Mouse (Mus musculus) midbrain, postnatal 0 days (tissue): Measurements from ENCODE around the gene Cdc42se2. TPM values are rescaled to one million over a fixed set of nuclear protein-coding genes. Genes with fewer than 3 reads are reported as not detected.

Source experiments
- ATAC-seq: fragments of 200-750 bp; cut with Nextera tagmentation; 2 replicates; pipeline ENCODE4 v1.8.0; 2017; ENCODE audit warnings: moderate number of reproducible peaks, mild to moderate bottlenecking, moderate TSS enrichment, moderate library complexity; ENCODE audit not compliant: low FRiP score
- DNase-seq: peaks from one replicate; pipeline ENCODE4 v3.0.0-alpha.2; 2015; ENCODE audit warnings: low spot score
- H3K27ac ChIP-seq: fragments of 300-500 bp; sonication (generic); 2 replicates; pipeline ENCODE4 v1.5.1; 2014; ENCODE audit warnings: low read depth, mild to moderate bottlenecking, low read length, mixed read lengths
- H3K27me3 ChIP-seq: fragments of 300-500 bp; sonication (generic); 2 replicates; pipeline ENCODE4 v1.6.1; 2014; ENCODE audit warnings: low read length, control low read depth, mixed read lengths; ENCODE audit not compliant: insufficient read depth
- H3K36me3 ChIP-seq: fragments of 300-500 bp; sonication (generic); 2 replicates; pipeline ENCODE4 v1.6.1; 2014; ENCODE audit warnings: low read length, control low read depth, mixed read lengths; ENCODE audit not compliant: insufficient read depth
- H3K4me1 ChIP-seq: fragments of 300-500 bp; sonication (generic); 2 replicates; pipeline ENCODE4 v1.6.1; 2014; ENCODE audit warnings: mild to moderate bottlenecking, control low read depth, antibody characterized with exemption, low read length, mixed read lengths; ENCODE audit not compliant: insufficient read depth
- H3K4me2 ChIP-seq: fragments of 300-500 bp; sonication (generic); 2 replicates; pipeline ENCODE4 v1.6.1; 2014; ENCODE audit warnings: low read depth, mild to moderate bottlenecking, low read length, mixed read lengths; ENCODE audit not compliant: poor library complexity, severe bottlenecking
- H3K4me3 ChIP-seq: fragments of 300-500 bp; sonication (generic); 2 replicates; pipeline ENCODE4 v1.5.1; 2014; ENCODE audit warnings: low read depth, mild to moderate bottlenecking, low read length, moderate library complexity
- H3K9ac ChIP-seq: fragments of 300-500 bp; sonication (generic); replicated peaks from 2 replicates; pipeline ENCODE4 v1.6.1; 2014; ENCODE audit warnings: mild to moderate bottlenecking, low read length, moderate library complexity, mixed read lengths; ENCODE audit not compliant: poor library complexity, severe bottlenecking
- H3K9me3 ChIP-seq: fragments of 300-500 bp; sonication (generic); 2 replicates; pipeline ENCODE4 v1.6.1; 2016; ENCODE audit warnings: low read length, control low read depth
- CTCF ChIP-seq: IDR thresholded peaks from 2 replicates; pipeline ENCODE4 v1.5.1; 2016; ENCODE audit warnings: antibody characterized with exemption, mild to moderate bottlenecking
- WGBS: fragments of 180-500 bp; shearing (Covaris S2); extraction: QIAGEN DNeasy Blood & Tissue Kit; methylation state at CpG from one replicate; pipeline ENCODE4 v1.1.7; 2014; 5-methylcytosine and 5-hydroxymethylcytosine counted together
- polyA plus RNA-seq: library from polyadenylated mRNA; unstranded; fragments of >200 nt; fragmentation: Nextera tagmentation; extraction: Ambion mirVana; gene quantifications from 2 replicates; pipeline ENCODE4 v1.2.1, GENCODE M21; 2015
- total RNA-seq: library from RNA; depleted of rRNA; stranded (reverse); fragments of >200 nt; gene quantifications from 2 replicates; pipeline ENCODE4 v1.2.3, GENCODE M21; 2014

Gene Cdc42se2
- total and polyA plus RNA-seq, 2 experiments from 2014 or later = 134 TPM

- Histone ChIP-seq H3K4me1 (peaks cover 8% of the 10 kb centered on the region; the same call in 1 of the 2 replicates), H3K9ac (peak overlapping the region; percentile 95), H3K4me2 (peak overlapping the region; percentile 66), H3K27ac (peak overlapping the region; percentile 99), H3K36me3 (no peaks in the 10 kb centered on the region), H3K9me3 (no peaks in the 10 kb centered on the region), H3K27me3 (no peaks in the 10 kb centered on the region), H3K4me3 (peak overlapping the region; percentile 91)
- WGBS = under 1% methylated on average over 45 of the region's 54 CpGs
- DNase-seq (peak; percentile 70), ATAC-seq (peak; percentile 79)
- TF ChIP-seq CTCF = peak; percentile 7; the same call in 1 of the 2 replicates
These were observed 502 bp downstream of the Cdc42se2 start for GRCm38 (mm10) chr11:54786858-54787487.

- Histone ChIP-seq H3K27ac (no peak overlapping the region), H3K9ac (no peak overlapping the region), H3K4me2 (peak overlapping the region; percentile 66; the same call in 1 of the 2 replicates), H3K9me3 (no peaks in the 10 kb centered on the region), H3K36me3 (no peaks in the 10 kb centered on the region), H3K4me1 (peaks cover 8% of the 10 kb centered on the region; the same call in 1 of the 2 replicates), H3K27me3 (no peaks in the 10 kb centered on the region), H3K4me3 (peak overlapping the region; percentile 91; the same call in 1 of the 2 replicates)
- TF ChIP-seq CTCF = peak; percentile 20; the same call in 1 of the 2 replicates
- ATAC-seq (no peak), DNase-seq (no peak)
- 87% methylated on average over 3 of the region's 3 CpGs for WGBS
These were observed 1.9 kb downstream of the Cdc42se2 start for GRCm38 (mm10) chr11:54785566-54785965.

- Histone ChIP-seq H3K4me2 (no peak overlapping the region), H3K27me3 (no peaks in the 10 kb centered on the region), H3K9ac (no peak overlapping the region), H3K9me3 (no peaks in the 10 kb centered on the region), H3K36me3 (no peaks in the 10 kb centered on the region), H3K27ac (no peak overlapping the region), H3K4me3 (no peak overlapping the region), H3K4me1 (peaks cover 8% of the 10 kb centered on the region; the same call in 1 of the 2 replicates)
- DNase-seq (no peak), ATAC-seq (no peak)
- 89% methylated on average over 3 of the region's 3 CpGs for WGBS
- no peak for TF ChIP-seq CTCF
These were observed 3.0 kb downstream of the Cdc42se2 start for GRCm38 (mm10) chr11:54784436-54784835.

- no peak for ATAC-seq
- no peaks in the 10 kb centered on the region for H3K36me3 ChIP-seq
- H3K27ac ChIP-seq = no peak overlapping the region
- no peaks in the 10 kb centered on the region for H3K27me3 ChIP-seq
- H3K4me1 ChIP-seq = peaks cover 8% of the 10 kb centered on the region; the same call in 1 of the 2 replicates
- H3K4me3 ChIP-seq = no peak overlapping the region
- no peaks in the 10 kb centered on the region for H3K9me3 ChIP-seq
- no peak overlapping the region for H3K4me2 ChIP-seq
- DNase-seq = no peak
- WGBS = 92% methylated on average over 6 of the region's 6 CpGs
- no peak overlapping the region for H3K9ac ChIP-seq
- TF ChIP-seq CTCF = no peak
These were observed 5.2 kb downstream of the Cdc42se2 start for GRCm38 (mm10) chr11:54782253-54782652.

- Histone ChIP-seq H3K9ac (no peak overlapping the region), H3K4me3 (no peak overlapping the region), H3K4me2 (no peak overlapping the region), H3K27ac (no peak overlapping the region), H3K36me3 (no peaks in the 10 kb centered on the region), H3K9me3 (no peaks in the 10 kb centered on the region), H3K4me1 (no peaks in the 10 kb centered on the region), H3K27me3 (no peaks in the 10 kb centered on the region)
- ATAC-seq = no peak
- no peak for DNase-seq
- WGBS = 100% methylated on average over 1 of the region's 1 CpGs
- TF ChIP-seq CTCF = no peak
These were observed 7.5 kb downstream of the Cdc42se2 start for GRCm38 (mm10) chr11:54779946-54780345.

- WGBS = 59% methylated on average over 1 of the region's 1 CpGs
- DNase-seq = peak; percentile 26
- no peak overlapping the region for H3K4me3 ChIP-seq
- no peaks in the 10 kb centered on the region for H3K27me3 ChIP-seq
- no peaks in the 10 kb centered on the region for H3K36me3 ChIP-seq
- H3K4me2 ChIP-seq = no peak overlapping the region
- no peak overlapping the region for H3K27ac ChIP-seq
- H3K4me1 ChIP-seq = no peaks in the 10 kb centered on the region
- H3K9me3 ChIP-seq = no peaks in the 10 kb centered on the region
- no peak for TF ChIP-seq CTCF
- H3K9ac ChIP-seq = no peak overlapping the region
- no peak for ATAC-seq
These were observed 9.2 kb downstream of the Cdc42se2 start for GRCm38 (mm10) chr11:54778131-54778844.
